Mouse (Mus musculus): ENCODE data around the gene Tmem151a. TPM values are rescaled to one million over a fixed set of nuclear protein-coding genes. Genes with fewer than 3 reads are reported as not detected.

Gene Tmem151a
- polyA plus RNA-seq, 1 experiment from 2014 or later = 6.8 TPM

DNA sequence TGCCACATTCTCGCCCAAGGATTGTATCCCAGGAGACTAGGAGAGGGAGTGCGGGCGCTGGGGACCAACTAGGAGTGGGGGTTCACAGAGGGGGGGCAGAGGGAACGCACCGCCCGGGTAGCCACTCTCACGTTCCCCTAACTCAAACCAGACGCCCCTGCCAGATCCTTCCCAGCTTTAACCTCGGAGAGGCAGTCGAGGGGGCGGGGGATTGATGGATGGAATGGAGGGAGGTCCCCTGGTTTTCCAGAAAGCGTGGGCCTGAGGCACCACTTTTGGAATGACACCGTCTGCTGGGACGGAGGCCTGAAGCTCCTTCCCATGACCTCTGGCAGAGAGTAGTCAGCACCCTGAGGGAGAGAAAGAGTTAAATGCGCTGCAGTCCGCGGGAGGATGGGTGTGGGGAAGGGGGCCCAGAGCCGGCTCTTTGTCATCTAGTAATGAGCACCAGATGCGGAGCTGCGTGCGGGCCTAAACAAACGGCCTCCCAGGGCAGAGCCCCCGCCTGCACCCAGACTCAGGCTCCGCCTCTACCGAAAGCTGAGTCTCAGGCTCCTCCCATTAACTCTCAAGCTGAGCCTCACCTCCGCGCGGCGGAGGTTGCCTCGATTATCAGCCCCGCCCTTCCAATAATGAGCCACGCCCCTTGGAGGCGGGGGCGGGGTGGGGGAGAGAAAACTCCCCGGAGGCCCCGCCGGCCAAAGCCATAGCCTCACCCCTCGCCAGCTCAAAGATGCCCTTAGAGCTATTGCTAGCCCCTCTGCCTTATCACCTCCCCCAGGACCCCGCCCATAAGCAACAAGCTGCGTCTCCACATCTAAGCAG, 13.6 kb downstream of the Tmem151a start:
- peak overlapping the region; percentile 87 for H3K9ac ChIP-seq (ENCODE audit: low read length)
- peak overlapping the region; percentile 69 for H3K4me3 ChIP-seq (replicated peaks; ENCODE audit: low read length)
- H3K27me3 ChIP-seq (ENCODE audit: control insufficient read depth, insufficient read depth, low read length) = no peaks in the 10 kb centered on the region
- H3K36me3 ChIP-seq (ENCODE audit: control insufficient read depth, insufficient read depth, low read length) = 0 out of 2 replicates have a peak, but pooled peaks cover 3% of the 10 kb centered on the region
- ATAC-seq (ENCODE audit: insufficient read depth, low FRiP score) = peak; percentile 86
- peak overlapping the region; percentile 77 for H3K4me2 ChIP-seq (ENCODE audit: low read depth, low read length)
- peak overlapping the region; percentile 94 for H3K27ac ChIP-seq (ENCODE audit: low read length)
- H3K4me1 ChIP-seq (ENCODE audit: control insufficient read depth, insufficient read depth, low read length) = peaks cover 41% of the 10 kb centered on the region
- H3K9me3 ChIP-seq (replicated peaks; ENCODE audit: control insufficient read depth, low read length) = no peaks in the 10 kb centered on the region
- under 1% methylated on average over 40 of the region's 40 CpGs for whole genome bisulfite sequencing

DNA sequence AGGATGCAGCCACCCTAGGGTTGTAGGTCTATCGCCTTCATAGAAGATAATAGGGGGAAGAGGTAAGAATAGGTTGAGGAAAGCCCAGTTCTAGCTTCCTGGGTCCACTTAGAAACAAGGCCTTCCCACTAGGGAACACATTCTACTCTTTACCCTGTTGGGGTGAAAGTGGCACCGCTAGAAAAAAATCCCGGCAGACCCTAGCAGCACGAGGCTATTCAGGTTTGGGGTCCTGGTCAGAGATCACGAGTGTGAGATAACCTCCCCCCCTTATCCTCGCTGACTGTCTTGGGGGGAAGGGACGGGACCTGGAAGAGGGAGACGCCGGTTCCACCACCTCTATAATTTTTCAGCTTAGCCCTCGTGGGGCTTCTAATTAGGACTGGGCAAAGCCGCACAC, 14.3 kb downstream of the Tmem151a start:
- peak overlapping the region; percentile 87 for H3K9ac ChIP-seq (ENCODE audit: low read length)
- H3K4me3 ChIP-seq (replicated peaks; ENCODE audit: low read length) = peak overlapping the region; percentile 69
- no peak for ATAC-seq (ENCODE audit: insufficient read depth, low FRiP score)
- H3K27ac ChIP-seq (ENCODE audit: low read length) = peak overlapping the region; percentile 89
- H3K4me2 ChIP-seq (ENCODE audit: low read depth, low read length) = peak overlapping the region; percentile 77
- no peaks in the 10 kb centered on the region for H3K27me3 ChIP-seq (ENCODE audit: control insufficient read depth, insufficient read depth, low read length)
- 10% methylated on average over 11 of the region's 11 CpGs for WGBS
- H3K4me1 ChIP-seq (ENCODE audit: control insufficient read depth, insufficient read depth, low read length) = peaks cover 41% of the 10 kb centered on the region
- H3K9me3 ChIP-seq (replicated peaks; ENCODE audit: control insufficient read depth, low read length) = no peaks in the 10 kb centered on the region
- H3K36me3 ChIP-seq (ENCODE audit: control insufficient read depth, insufficient read depth, low read length) = no peaks in the 10 kb centered on the region

DNA sequence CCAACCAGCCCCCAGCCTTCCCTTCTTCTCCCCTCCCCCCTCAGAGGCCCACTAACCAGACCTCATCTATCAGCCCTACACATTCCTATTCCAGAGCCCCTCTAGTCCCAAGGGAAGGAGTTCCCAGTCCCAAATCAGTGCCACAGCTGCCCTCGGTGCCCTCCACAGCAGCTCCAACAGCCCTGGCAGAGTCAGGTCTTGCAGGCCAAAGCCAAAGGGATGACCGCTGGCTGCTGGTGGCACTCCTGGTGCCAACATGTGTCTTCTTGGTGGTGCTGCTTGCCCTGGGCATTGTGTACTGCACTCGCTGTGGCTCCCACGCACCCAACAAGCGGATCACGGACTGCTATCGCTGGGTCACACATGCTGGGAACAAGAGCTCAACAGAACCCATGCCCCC, 15.4 kb downstream of the Tmem151a start:
- Histone ChIP-seq H3K9ac (ENCODE audit: low read length) (peak overlapping the region; percentile 87), H3K4me1 (ENCODE audit: control insufficient read depth, insufficient read depth, low read length) (peaks cover 46% of the 10 kb centered on the region), H3K4me3 (replicated peaks; ENCODE audit: low read length) (peak overlapping the region; percentile 69), H3K36me3 (ENCODE audit: control insufficient read depth, insufficient read depth, low read length) (no peaks in the 10 kb centered on the region), H3K9me3 (replicated peaks; ENCODE audit: control insufficient read depth, low read length) (no peaks in the 10 kb centered on the region), H3K27ac (ENCODE audit: low read length) (peak overlapping the region; percentile 89; the same call in 1 of the 2 replicates), H3K4me2 (ENCODE audit: low read depth, low read length) (peak overlapping the region; percentile 77), H3K27me3 (ENCODE audit: control insufficient read depth, insufficient read depth, low read length) (no peaks in the 10 kb centered on the region)
- ATAC-seq (ENCODE audit: insufficient read depth, low FRiP score) = no peak
- WGBS = 75% methylated on average over 7 of the region's 7 CpGs

DNA sequence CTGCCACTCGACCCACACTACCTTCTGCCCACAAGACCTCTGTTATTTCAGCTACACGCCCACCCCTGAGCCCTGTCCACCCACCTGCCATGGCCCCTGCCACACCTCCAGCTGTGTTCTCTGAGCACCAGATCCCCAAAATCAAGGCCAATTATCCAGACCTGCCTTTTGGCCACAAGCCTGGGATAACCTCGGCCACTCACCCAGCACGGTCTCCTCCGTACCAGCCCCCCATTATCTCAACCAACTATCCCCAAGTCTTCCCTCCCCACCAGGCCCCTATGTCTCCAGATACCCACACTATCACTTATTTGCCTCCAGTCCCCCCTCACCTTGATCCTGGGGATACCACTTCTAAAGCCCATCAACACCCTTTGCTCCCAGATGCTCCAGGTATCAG, 15.8 kb downstream of the Tmem151a start:
- Histone ChIP-seq H3K4me2 (ENCODE audit: low read depth, low read length) (peak overlapping the region; percentile 77), H3K4me3 (replicated peaks; ENCODE audit: low read length) (peak overlapping the region; percentile 69), H3K4me1 (ENCODE audit: control insufficient read depth, insufficient read depth, low read length) (peaks cover 50% of the 10 kb centered on the region), H3K36me3 (ENCODE audit: control insufficient read depth, insufficient read depth, low read length) (no peaks in the 10 kb centered on the region), H3K9me3 (replicated peaks; ENCODE audit: control insufficient read depth, low read length) (no peaks in the 10 kb centered on the region), H3K27me3 (ENCODE audit: control insufficient read depth, insufficient read depth, low read length) (no peaks in the 10 kb centered on the region), H3K9ac (ENCODE audit: low read length) (peak overlapping the region; percentile 87), H3K27ac (ENCODE audit: low read length) (no peak overlapping the region)
- no peak for ATAC-seq (ENCODE audit: insufficient read depth, low FRiP score)
- 72% methylated on average over 5 of the region's 5 CpGs for WGBS

DNA sequence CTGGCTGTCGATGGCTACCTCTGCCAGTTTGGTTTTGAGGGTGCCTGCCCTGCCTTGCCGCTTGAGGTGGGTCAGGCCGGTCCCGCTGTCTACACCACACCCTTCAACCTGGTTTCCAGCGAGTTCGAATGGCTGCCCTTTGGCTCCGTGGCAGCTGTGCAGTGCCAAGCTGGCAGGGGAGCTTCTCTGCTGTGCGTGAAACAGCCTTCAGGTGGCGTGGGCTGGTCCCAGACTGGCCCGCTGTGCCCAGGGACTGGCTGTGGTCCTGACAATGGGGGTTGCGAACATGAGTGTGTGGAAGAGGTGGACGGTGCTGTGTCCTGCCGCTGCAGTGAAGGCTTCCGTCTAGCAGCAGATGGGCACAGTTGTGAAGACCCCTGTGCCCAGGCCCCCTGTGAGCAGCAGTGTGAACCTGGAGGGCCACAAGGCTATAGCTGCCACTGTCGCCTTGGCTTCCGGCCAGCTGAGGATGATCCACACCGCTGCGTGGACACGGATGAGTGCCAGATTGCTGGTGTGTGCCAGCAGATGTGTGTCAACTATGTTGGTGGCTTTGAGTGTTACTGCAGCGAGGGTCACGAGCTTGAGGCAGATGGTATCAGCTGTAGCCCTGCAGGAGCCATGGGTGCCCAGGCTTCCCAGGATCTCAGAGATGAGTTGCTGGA, 16.6 kb downstream of the Tmem151a start:
- 32% methylated on average over 21 of the region's 21 CpGs for WGBS
- Histone ChIP-seq H3K4me3 (replicated peaks; ENCODE audit: low read length) (peak overlapping the region; percentile 69), H3K9me3 (replicated peaks; ENCODE audit: control insufficient read depth, low read length) (no peaks in the 10 kb centered on the region), H3K9ac (ENCODE audit: low read length) (peak overlapping the region; percentile 87), H3K4me2 (ENCODE audit: low read depth, low read length) (peak overlapping the region; percentile 77), H3K4me1 (ENCODE audit: control insufficient read depth, insufficient read depth, low read length) (peaks cover 50% of the 10 kb centered on the region), H3K27me3 (ENCODE audit: control insufficient read depth, insufficient read depth, low read length) (no peaks in the 10 kb centered on the region), H3K27ac (ENCODE audit: low read length) (peak overlapping the region; percentile 97), H3K36me3 (ENCODE audit: control insufficient read depth, insufficient read depth, low read length) (no peaks in the 10 kb centered on the region)
- no peak for ATAC-seq (ENCODE audit: insufficient read depth, low FRiP score)

DNA sequence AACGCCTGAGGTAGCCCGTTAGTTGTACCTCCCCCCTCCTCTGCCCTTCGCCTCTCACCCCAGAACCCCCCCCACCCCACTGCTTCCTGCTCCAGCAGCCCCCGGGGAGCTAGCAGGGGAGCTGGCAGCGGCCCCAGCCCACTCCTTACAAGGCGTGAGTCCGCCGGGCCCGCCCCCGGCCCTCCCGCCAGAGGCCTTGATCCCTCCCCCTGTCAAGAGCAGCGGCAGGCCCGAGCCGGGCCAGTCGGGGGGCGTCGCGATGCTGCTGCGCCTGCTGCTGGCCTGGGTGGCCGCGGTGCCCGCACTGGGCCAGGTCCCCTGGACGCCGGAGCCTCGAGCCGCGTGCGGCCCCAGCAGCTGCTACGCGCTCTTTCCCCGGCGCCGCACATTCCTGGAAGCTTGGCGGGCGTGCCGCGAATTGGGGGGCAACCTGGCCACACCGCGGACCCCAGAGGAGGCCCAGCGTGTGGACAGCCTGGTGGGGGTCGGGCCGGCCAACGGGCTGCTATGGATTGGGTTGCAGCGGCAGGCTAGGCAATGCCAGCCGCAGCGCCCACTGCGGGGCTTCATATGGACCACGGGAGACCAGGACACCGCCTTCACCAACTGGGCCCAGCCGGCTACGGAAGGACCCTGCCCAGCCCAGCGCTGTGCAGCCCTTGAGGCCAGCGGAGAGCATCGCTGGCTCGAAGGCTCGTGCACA, 17.3 kb downstream of the Tmem151a start, which contains the start of gene Cd248:
Gene Cd248 (plus strand): TSS at position 212 of the 703 bp plus-strand sequence.
- Histone ChIP-seq H3K27ac (ENCODE audit: low read length) (peak within 1 kb of the TSS; percentile 97), H3K4me3 (replicated peaks; ENCODE audit: low read length) (peak within 1 kb of the TSS; percentile 69), H3K4me2 (ENCODE audit: low read depth, low read length) (peak within 1 kb of the TSS; percentile 77), H3K4me1 (ENCODE audit: control insufficient read depth, insufficient read depth, low read length) (peaks cover 50% of the 10 kb centered on the region), H3K27me3 (ENCODE audit: control insufficient read depth, insufficient read depth, low read length) (no peaks in the 10 kb centered on the region), H3K9ac (ENCODE audit: low read length) (peak within 1 kb of the TSS; percentile 87), H3K36me3 (ENCODE audit: control insufficient read depth, insufficient read depth, low read length) (no peaks in the 10 kb centered on the region), H3K9me3 (replicated peaks; ENCODE audit: control insufficient read depth, low read length) (no peaks in the 10 kb centered on the region)
- WGBS = 2% methylated on average over 56 of the region's 56 CpGs
- peak; percentile 70 for ATAC-seq (ENCODE audit: insufficient read depth, low FRiP score)

DNA sequence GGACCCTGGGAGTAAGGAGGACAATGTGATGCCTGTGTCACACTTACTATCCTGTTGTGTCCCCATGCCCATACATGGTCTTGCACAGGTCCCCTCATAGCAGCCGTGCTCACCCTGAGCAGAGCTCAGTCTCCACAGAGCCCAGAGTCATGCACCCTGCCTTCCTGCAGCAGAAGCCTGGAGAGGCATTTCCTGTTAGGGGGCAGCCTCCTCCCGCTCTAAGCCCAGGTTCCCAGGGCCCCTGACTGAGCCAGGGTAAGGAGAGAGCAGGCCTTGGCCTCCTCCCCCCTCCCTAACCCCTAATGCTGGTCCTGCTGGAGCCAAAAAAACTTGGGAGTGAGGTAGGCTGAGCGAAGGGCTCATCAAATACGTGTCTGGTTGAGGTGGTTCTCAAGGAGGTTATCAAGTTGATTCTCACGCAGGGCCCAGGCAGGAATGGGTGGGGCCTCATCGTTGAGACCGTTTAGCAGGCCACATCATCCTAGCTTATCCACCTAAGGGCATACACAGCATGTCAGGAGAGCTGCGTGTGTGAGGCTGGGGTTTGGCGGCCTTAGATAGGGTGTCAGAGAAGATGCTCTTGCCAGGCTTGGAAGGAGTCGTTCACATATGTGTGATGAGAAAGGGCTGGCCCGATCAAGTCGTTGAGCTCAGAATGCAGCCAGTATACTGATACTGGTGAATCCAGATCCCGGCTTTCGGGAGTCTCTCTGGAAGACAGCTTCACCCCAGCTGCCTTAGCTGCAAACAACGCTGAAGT, 18.1 kb downstream of the Tmem151a start:
- Histone ChIP-seq H3K4me1 (ENCODE audit: control insufficient read depth, insufficient read depth, low read length) (peaks cover 44% of the 10 kb centered on the region), H3K36me3 (ENCODE audit: control insufficient read depth, insufficient read depth, low read length) (no peaks in the 10 kb centered on the region), H3K9me3 (replicated peaks; ENCODE audit: control insufficient read depth, low read length) (no peaks in the 10 kb centered on the region), H3K9ac (ENCODE audit: low read length) (peak overlapping the region; percentile 87), H3K4me3 (replicated peaks; ENCODE audit: low read length) (peak overlapping the region; percentile 69), H3K27ac (ENCODE audit: low read length) (peak overlapping the region; percentile 97), H3K4me2 (ENCODE audit: low read depth, low read length) (peak overlapping the region; percentile 77), H3K27me3 (ENCODE audit: control insufficient read depth, insufficient read depth, low read length) (no peaks in the 10 kb centered on the region)
- ATAC-seq (ENCODE audit: insufficient read depth, low FRiP score) = 0 out of 2 replicates have a peak, but pooled peaks have one; percentile 1
- 6% methylated on average over 15 of the region's 15 CpGs for WGBS

DNA sequence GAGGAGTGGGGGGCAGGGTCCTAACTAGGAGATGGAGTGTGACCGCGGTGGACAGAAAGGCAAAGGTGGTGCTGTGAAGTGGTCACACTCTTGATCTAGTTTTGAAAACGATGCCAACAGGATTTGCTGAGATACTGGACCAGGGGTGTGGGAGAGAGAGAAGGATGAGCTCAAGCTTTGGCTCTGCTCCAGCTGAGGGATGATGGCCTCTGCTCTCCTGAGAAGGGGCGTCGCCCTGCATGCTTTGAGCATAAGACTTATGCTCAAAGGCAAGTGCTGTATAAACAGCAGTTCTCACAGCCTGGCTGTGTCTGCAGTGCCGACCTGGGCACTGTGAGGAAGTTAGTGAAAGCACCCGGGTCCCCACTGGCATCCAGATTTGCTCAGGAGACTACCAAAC, 20.2 kb downstream of the Tmem151a start:
- Histone ChIP-seq H3K4me2 (ENCODE audit: low read depth, low read length) (no peak overlapping the region), H3K4me1 (ENCODE audit: control insufficient read depth, insufficient read depth, low read length) (peaks cover 53% of the 10 kb centered on the region), H3K27me3 (ENCODE audit: control insufficient read depth, insufficient read depth, low read length) (no peaks in the 10 kb centered on the region), H3K27ac (ENCODE audit: low read length) (0 out of 2 replicates have a peak overlapping the region, but pooled peaks have one; percentile 25), H3K4me3 (replicated peaks; ENCODE audit: low read length) (no peak overlapping the region), H3K36me3 (ENCODE audit: control insufficient read depth, insufficient read depth, low read length) (no peaks in the 10 kb centered on the region), H3K9ac (ENCODE audit: low read length) (no peak overlapping the region), H3K9me3 (replicated peaks; ENCODE audit: control insufficient read depth, low read length) (no peaks in the 10 kb centered on the region)
- no peak for ATAC-seq (ENCODE audit: insufficient read depth, low FRiP score)
- WGBS = 38% methylated on average over 7 of the region's 7 CpGs

Measured in stomach, embryonic 16.5 days (tissue).